Mouse (Mus musculus) limb, embryonic 11.5 days (tissue): ENCODE results near the gene Tmprss7. TPM values are rescaled to one million over a fixed set of nuclear protein-coding genes. Genes with fewer than 3 reads are reported as not detected.
A peak's percentile ranks its signal among the peaks of the same experiment; 100 is the strongest.

ENCODE experiments used
- ATAC-seq: fragments of 200-750 bp; cut with Nextera tagmentation; 2 replicates; pipeline ENCODE4 v1.8.0; 2017; ENCODE audit warnings: low read depth; ENCODE audit not compliant: insufficient number of reproducible peaks, low FRiP score, low TSS enrichment
- DNase-seq: peaks from one replicate; pipeline ENCODE4 v3.0.0-alpha.2; 2015; ENCODE audit warnings: low spot score
- H3K27ac ChIP-seq: fragments of 300-500 bp; sonication (generic); replicated peaks from 2 replicates; pipeline ENCODE4 v1.5.1; 2014; ENCODE audit warnings: low read depth, mild to moderate bottlenecking, low read length
- H3K27me3 ChIP-seq: fragments of 300-500 bp; sonication (generic); 2 replicates; pipeline ENCODE4 v1.6.1; 2014; ENCODE audit warnings: mild to moderate bottlenecking, low read length, mixed read lengths; ENCODE audit not compliant: control insufficient read depth, insufficient read depth
- H3K36me3 ChIP-seq: fragments of 300-500 bp; sonication (generic); 2 replicates; pipeline ENCODE4 v1.6.1; 2014; ENCODE audit warnings: mild to moderate bottlenecking, low read length, moderate library complexity, mixed read lengths; ENCODE audit not compliant: control insufficient read depth, insufficient read depth
- H3K4me1 ChIP-seq: fragments of 300-500 bp; sonication (generic); 2 replicates; pipeline ENCODE4 v1.6.1; 2014; ENCODE audit warnings: low read length, mixed read lengths; ENCODE audit not compliant: control insufficient read depth, insufficient read depth
- H3K4me2 ChIP-seq: fragments of 300-500 bp; sonication (generic); 2 replicates; pipeline ENCODE4 v1.6.1; 2014; ENCODE audit warnings: low read depth, mild to moderate bottlenecking, moderate library complexity; ENCODE audit not compliant: severe bottlenecking
- H3K4me3 ChIP-seq: fragments of 300-500 bp; sonication (generic); 2 replicates; pipeline ENCODE4 v1.5.1; 2014; ENCODE audit warnings: low read depth, low read length
- H3K9ac ChIP-seq: fragments of 300-500 bp; sonication (generic); 2 replicates; pipeline ENCODE4 v1.6.1; 2014; ENCODE audit warnings: mild to moderate bottlenecking, low read length
- H3K9me3 ChIP-seq: fragments of 300-500 bp; sonication (generic); 2 replicates; pipeline ENCODE4 v1.6.1; 2016; ENCODE audit warnings: low read length; ENCODE audit not compliant: control insufficient read depth
- WGBS: fragments of 180-500 bp; shearing (Covaris S2); extraction: QIAGEN DNeasy Blood & Tissue Kit; methylation state at CpG from one replicate; pipeline ENCODE4 v1.1.7; 2014; 5-methylcytosine and 5-hydroxymethylcytosine counted together
- polyA plus RNA-seq: library from polyadenylated mRNA; unstranded; fragments of >200 nt; fragmentation: Nextera tagmentation; extraction: Ambion mirVana; gene quantifications from 2 replicates; pipeline ENCODE4 v1.2.1, GENCODE M21; 2014

Gene Tmprss7
- polyA plus RNA-seq, 1 experiment from 2014 or later, result 0.37 TPM

GRCm38 (mm10) chr16:45722460-45722951, 29.0 kb upstream of the Tmprss7 start:
- Histone ChIP-seq H3K36me3 (no peaks in the 10 kb centered on the region), H3K4me1 (peaks cover 12% of the 10 kb centered on the region)

GRCm38 (mm10) chr16:45720022-45720630, 26.7 kb upstream of the Tmprss7 start:
- Histone ChIP-seq H3K27me3 (no peaks in the 10 kb centered on the region), H3K9ac (no peak overlapping the region), H3K4me2 (no peak overlapping the region), H3K4me3 (no peak overlapping the region), H3K4me1 (peaks cover 12% of the 10 kb centered on the region), H3K9me3 (no peaks in the 10 kb centered on the region), H3K36me3 (no peaks in the 10 kb centered on the region), H3K27ac (no peak overlapping the region)
- DNase-seq, result no peak
- ATAC-seq, result no peak
- 88% methylated on average over 10 of the region's 10 CpGs for WGBS

More at GRCm38 (mm10) chr16:45722460-45722951, 29.0 kb upstream of the Tmprss7 start:
- ATAC-seq, result no peak
- Histone ChIP-seq H3K4me2 (no peak overlapping the region; the same call in 1 of the 2 replicates), H3K27ac (no peak overlapping the region), H3K9ac (no peak overlapping the region), H3K27me3 (no peaks in the 10 kb centered on the region), H3K9me3 (no peaks in the 10 kb centered on the region), H3K4me3 (no peak overlapping the region; the same call in 1 of the 2 replicates)
- WGBS, result 79% methylated on average over 3 of the region's 3 CpGs
- no peak for DNase-seq

GRCm38 (mm10) chr16:45718296-45718695, 24.8 kb upstream of the Tmprss7 start:
- no peak for ATAC-seq
- no peak overlapping the region for H3K4me2 ChIP-seq
- H3K9me3 ChIP-seq, result no peaks in the 10 kb centered on the region
- no peaks in the 10 kb centered on the region for H3K27me3 ChIP-seq
- H3K4me3 ChIP-seq, result no peak overlapping the region
- peaks cover under 1% of the 10 kb centered on the region; the same call in 1 of the 2 replicates for H3K4me1 ChIP-seq
- no peaks in the 10 kb centered on the region for H3K36me3 ChIP-seq
- H3K9ac ChIP-seq, result no peak overlapping the region
- H3K27ac ChIP-seq, result no peak overlapping the region
- 89% methylated on average over 4 of the region's 4 CpGs for WGBS
- DNase-seq, result no peak

DNA sequence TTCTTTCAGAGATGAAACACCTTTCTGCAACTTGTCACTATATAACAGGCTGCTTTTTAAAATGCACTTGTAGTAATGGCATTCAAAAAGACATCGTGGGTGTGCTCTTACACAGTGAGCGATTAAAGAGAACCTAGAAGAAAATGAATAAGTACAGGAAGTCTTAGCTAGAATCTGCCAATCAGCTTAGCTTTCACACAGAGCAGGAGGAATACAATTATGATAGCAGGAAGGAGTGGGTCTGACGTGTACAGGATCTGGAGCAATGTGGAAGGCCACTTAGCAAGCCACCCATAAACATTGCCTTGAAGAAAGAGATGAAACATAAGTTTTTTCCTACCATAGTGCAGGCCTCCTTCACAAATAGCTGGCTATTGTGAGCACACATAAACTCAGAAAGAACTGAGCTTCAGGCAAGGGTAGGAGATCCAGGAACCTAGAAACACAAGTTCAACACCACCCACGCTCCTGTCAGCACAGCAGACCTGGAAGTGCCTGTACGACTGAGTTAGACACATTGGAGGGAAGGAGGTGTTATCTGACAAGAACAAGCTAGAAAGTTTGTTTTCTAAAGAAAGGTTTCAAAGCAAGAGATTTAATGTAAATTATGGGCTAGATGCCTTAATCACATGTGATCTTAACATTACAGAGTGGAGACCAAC, 21.2 kb upstream of the Tmprss7 start:
- 88% methylated on average over 5 of the region's 5 CpGs for WGBS
- no peak overlapping the region for H3K4me3 ChIP-seq

GRCm38 (mm10) chr16:45713878-45714277, 20.4 kb upstream of the Tmprss7 start:
- Histone ChIP-seq H3K27me3 (no peaks in the 10 kb centered on the region), H3K9me3 (no peaks in the 10 kb centered on the region), H3K4me1 (no peaks in the 10 kb centered on the region), H3K27ac (no peak overlapping the region), H3K9ac (no peak overlapping the region), H3K4me2 (no peak overlapping the region), H3K4me3 (no peak overlapping the region), H3K36me3 (no peaks in the 10 kb centered on the region)
- 71% methylated on average over 1 of the region's 1 CpGs for WGBS
- DNase-seq, result no peak
- no peak for ATAC-seq

More for the DNA sequence above, 21.2 kb upstream of the Tmprss7 start:
- Histone ChIP-seq H3K4me1 (no peaks in the 10 kb centered on the region), H3K4me2 (no peak overlapping the region), H3K27me3 (no peaks in the 10 kb centered on the region), H3K36me3 (no peaks in the 10 kb centered on the region), H3K9ac (no peak overlapping the region), H3K27ac (no peak overlapping the region), H3K9me3 (no peaks in the 10 kb centered on the region)
- no peak for DNase-seq
- no peak for ATAC-seq

DNA sequence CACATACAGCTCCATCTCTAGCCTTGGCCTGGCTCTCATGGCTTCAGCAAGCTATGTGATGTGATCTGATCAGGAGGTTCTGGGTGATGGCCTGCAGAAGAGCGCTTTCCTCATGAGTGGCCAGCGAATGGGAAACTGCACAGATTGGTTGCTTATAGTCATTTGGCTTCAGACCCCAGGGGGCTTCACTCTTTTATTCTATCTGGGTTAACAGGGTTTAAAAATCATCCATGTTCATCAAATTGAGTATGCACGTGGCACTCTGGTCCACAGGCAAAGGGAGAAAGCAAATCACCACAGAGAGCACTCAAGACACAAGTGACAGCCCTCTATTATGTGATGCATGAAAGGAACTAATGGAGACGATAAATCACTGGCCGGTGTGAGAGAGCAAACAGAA, 19.8 kb upstream of the Tmprss7 start:
- WGBS, result 92% methylated on average over 5 of the region's 5 CpGs
- ATAC-seq, result no peak

DNA sequence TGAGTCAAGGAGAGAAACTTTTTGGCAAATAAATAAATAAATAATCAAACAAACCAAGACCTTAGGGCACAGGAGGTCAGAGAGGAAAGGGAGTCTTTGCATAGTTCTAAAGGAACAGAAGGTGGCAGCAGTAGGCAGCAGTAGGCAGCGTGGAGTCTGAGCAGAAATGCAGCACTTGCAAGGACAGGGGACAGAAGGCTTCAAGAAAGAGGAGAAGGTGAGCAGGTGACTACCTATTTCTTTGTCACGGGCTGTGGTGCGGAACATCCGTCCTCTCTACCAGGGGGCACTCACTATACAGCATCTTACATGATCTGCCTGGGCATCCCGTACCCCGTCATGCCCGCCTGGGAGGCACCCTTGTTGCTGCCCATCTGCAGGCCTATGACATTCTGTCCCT, 17.8 kb upstream of the Tmprss7 start:
- DNase-seq (peak; percentile 25), ATAC-seq (0 out of 2 replicates have a peak, but pooled peaks have one; percentile 17)
- Histone ChIP-seq H3K27me3 (no peaks in the 10 kb centered on the region), H3K9ac (no peak overlapping the region), H3K4me3 (no peak overlapping the region), H3K4me2 (no peak overlapping the region), H3K27ac (no peak overlapping the region), H3K36me3 (no peaks in the 10 kb centered on the region), H3K9me3 (no peaks in the 10 kb centered on the region), H3K4me1 (no peaks in the 10 kb centered on the region)
- 77% methylated on average over 7 of the region's 7 CpGs for WGBS

More for the DNA sequence above, 19.8 kb upstream of the Tmprss7 start:
- Histone ChIP-seq H3K9ac (no peak overlapping the region), H3K4me2 (no peak overlapping the region), H3K27ac (no peak overlapping the region), H3K9me3 (no peaks in the 10 kb centered on the region), H3K27me3 (no peaks in the 10 kb centered on the region), H3K36me3 (no peaks in the 10 kb centered on the region), H3K4me3 (no peak overlapping the region), H3K4me1 (no peaks in the 10 kb centered on the region)
- no peak for DNase-seq

DNA sequence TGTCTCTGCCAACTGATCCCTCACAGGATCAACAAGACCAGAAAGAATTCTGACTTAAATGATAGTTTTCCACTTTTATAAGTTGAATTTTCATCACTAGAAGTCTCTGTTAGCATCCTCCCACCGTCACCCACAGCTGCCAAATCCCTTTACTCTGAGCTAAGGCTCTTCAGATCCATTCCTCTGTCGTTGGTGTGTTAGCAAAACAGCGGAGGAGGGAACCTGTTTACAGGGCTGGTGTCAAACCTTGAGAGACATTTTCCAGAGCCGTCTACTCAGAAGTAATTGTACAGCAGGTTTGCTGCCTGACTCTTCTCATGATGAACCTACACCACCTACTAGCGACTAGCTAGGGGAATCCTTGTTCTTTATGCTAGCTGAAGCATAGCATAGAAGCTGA, 5.8 kb upstream of the Tmprss7 start:
- no peak overlapping the region for H3K9ac ChIP-seq
- H3K4me1 ChIP-seq, result no peaks in the 10 kb centered on the region
- no peak for DNase-seq
- H3K36me3 ChIP-seq, result no peaks in the 10 kb centered on the region
- no peak overlapping the region for H3K27ac ChIP-seq
- H3K4me2 ChIP-seq, result no peak overlapping the region
- 51% methylated on average over 5 of the region's 5 CpGs for WGBS
- H3K4me3 ChIP-seq, result no peak overlapping the region
- H3K27me3 ChIP-seq, result no peaks in the 10 kb centered on the region
- H3K9me3 ChIP-seq, result no peaks in the 10 kb centered on the region
- no peak for ATAC-seq
